Mouse (Mus musculus): Measurements from ENCODE around the gene Saa2.

Gene Saa2

DNA sequence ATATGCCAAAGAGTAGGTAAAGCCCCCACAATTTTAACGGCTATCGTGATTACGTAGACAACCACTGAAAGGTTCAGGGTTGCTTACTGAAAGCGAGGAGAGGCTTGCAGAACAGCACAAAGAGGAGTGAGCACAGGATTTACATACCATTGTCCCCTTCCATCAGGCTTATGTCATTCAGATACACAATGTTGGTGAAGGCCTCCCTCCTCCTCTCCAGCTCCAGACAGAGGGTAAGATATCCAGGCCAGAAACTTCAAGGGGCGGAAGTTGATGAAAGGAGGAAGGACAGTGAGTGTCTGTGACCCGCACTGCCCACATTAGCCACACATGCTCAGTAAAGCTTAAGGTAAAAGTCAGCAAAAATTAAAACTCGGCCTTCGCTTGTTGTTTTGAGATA lies 13.1 kb downstream of the Saa2 start:
- no peak for DNase-seq

DNA sequence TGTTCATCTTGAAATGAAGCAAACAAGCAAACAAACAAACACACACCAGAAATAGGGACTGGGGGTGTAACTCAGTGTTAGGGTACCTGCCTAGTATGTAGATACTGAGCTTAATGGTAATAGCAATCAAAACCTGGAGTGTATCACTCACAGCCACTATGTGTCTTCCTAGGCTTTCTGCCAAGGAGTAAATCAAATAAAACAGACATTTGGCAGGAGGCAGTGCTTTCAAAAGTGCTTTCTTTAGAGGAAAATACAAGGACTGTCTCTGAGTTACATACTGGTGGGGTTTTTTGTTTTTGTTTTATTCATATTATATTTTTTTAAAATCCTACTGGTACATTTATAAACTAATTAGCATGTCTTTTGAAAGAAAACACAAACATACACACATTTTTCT lies 15.8 kb downstream of the Saa2 start:
- DNase-seq = no peak

- no peak for DNase-seq
Measured at GRCm38 (mm10) chr7:46768451-46768850, 16.9 kb downstream of the Saa2 start.

- DNase-seq = peak; percentile 16
Measured at GRCm38 (mm10) chr7:46770706-46771105, 19.1 kb downstream of the Saa2 start.

DNA sequence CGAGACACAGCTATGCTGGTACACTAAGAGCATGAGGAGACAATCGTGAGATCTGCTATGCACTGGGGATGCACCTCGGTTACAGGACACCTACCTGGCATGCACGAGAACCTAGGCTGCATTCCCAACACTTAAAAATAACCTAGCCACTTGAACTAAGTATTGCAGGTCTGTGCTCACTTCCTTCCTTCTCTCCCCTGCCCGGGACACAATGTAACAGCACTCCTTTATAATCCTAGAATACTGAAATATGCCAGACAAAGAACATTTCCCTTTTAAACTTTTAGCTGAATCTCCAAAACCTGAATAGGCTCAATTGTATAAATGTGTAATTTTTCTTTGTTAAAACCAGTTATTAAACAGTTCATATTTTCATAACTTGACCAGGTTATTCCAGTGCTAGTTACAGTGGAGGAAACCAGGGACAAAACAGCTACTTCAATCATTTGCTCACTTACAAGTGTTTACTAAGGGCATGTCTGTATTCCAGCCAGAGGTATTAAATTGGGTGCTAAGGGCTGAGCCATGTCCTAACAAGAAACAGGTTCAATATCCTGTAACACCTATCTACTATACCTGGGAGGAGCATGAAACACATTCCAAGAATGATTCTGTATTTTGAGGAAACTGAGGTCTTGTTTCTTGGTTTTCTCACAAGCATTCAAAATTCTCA lies 37.7 kb downstream of the Saa2 start:
- no peak for DNase-seq

DNA sequence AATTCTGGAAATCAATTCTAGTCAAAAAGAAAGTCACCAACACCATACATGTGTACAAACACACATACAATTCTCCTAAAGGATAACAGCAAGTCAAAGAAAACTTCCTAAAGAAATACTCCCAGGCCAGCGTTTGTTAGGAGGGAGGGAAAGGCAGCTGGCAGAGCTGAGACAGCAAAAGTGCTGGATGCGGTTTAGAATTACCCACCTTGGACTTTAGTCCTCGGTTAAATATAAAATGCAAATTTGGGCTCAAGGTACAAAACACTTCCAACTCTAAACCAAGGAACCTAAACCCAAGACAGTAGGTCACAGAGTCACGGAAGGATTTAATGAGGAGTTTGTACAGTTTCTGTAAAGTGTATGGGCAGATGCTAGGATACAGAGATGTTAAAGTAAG lies 42.3 kb downstream of the Saa2 start:
- no peak for DNase-seq

DNA sequence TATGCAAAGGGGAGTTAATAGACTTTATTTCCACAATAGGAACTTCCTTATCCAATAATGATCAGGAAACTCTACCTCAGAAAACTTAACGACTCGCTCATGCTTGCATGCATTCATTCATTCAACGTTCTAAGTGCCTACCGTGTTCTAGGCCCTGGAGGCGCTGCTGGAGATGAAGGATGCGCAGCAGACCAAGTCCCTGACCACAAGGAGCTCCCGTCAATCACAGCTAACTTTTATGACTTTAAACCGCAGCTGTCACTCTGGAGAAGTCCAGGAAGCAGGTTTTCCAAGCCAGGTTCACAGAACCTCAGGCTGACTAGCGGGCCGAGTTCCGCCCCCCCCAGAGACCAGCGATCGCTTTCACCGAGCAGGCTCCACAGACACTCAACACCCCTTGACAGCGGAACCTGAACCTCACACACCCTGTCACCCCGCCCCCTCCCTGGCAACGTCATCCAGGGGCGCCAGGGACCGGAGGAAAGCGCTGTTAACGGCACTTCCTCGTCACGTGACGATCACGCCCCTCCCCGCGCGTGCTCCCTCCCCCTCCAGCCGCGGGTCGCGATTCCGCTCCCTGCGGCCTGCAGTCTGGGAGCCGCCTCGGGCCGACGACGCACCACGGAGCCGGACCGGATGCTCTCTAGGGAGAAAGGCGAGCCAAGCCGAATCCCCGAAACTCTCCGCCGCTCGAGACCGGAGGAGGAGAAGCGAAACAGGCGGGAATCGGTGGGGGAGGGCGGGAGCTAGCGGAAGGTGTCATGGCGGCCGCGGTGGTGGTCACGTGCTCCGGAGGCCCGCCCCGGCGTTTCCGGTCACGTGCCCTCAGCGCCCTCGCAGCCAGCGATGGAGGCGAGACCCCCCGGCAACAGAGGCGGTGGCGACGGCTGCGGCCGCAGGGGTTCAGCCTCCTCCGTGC lies 44.0 kb downstream of the Saa2 start, which contains the start of the genes Hps5 and Gtf2h1:
Gene Hps5, minus strand, starts transcription at position 778 of the 919 bp plus-strand sequence.
Gene Gtf2h1, plus strand, starts transcription at position 817 of the 919 bp plus-strand sequence.
- peak; percentile 97 for DNase-seq

- DNase-seq = no peak
Measured at GRCm38 (mm10) chr7:46796206-46796679, 44.7 kb downstream of the Saa2 start.

- DNase-seq = no peak
Measured at GRCm38 (mm10) chr7:46796779-46797178, 45.2 kb downstream of the Saa2 start.

Data from layer of hippocampus, adult 9-11 months (tissue).